ENCODE assay signal across 20 mouse cellular contexts in the genomic region with DNA sequence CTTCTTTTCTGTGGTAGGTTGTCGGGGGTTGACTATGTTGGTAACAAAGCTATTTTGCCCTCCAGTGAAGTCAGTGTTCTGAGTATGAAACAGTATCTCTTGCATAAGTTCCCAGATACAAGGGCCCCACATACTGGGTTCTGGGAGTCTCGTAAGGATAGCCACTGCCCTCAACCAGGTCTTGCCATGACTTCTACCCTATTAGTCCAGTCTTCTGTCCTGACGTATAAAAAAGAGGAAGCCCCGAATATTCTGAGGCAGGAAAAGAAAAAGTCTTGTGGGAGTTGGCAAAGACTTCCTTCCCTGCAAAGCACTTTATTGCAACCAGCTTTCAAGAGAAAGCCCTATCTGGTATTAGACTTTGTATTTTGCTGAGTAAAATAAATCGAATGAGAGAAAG. TPM values are rescaled to one million over a fixed set of nuclear protein-coding genes. Genes with fewer than 3 reads are reported as not detected.
DNase-seq lines count a peak whose midpoint lies in the region; ATAC-seq and TF ChIP-seq lines count a peak whose summit lies in the region.
"Had no signal": no experiment of that assay in that cellular context is flagged by ENCODE, and none has a peak within 500 bp of the region (broad histone marks: within the 10 kb centered on the region; RNA-seq: fewer than 3 reads in every experiment).

No protein-coding gene starts in this region.

- no peaks in the 10 kb centered on the region for H3K9me3 ChIP-seq in kidney, embryonic 15.5 days (replicated peaks)
- H3K9me3 ChIP-seq in CH12.LX (replicated peaks; ENCODE audit: low read length): no peaks in the 10 kb centered on the region
- no peaks in the 10 kb centered on the region for H3K9me3 ChIP-seq in embryonic facial prominence, embryonic 14.5 days (ENCODE audit: control insufficient read depth, low read length)
- H3K9me3 ChIP-seq: forebrain, embryonic 15.5 days; midbrain, embryonic 12.5 days had no signal

- 61% methylated on average over 5 of the region's 5 CpGs for WGBS in kidney, embryonic 15.5 days
- 53% methylated on average over 5 of the region's 5 CpGs for WGBS in embryonic facial prominence, embryonic 14.5 days
- 8% methylated on average over 5 of the region's 5 CpGs for WGBS in macrophage (ENCODE audit: missing documents)

- no peak for DNase-seq in kidney, adult 11 months
- no peak for DNase-seq in CH12.LX (ENCODE audit: extremely low read depth)
- DNase-seq in embryonic facial prominence, embryonic 14.5 days (ENCODE audit: low spot score): no peak
- DNase-seq in testis, postnatal 14 days (ENCODE audit: low spot score): no peak
- no peak for DNase-seq in spleen, postnatal 14 days (ENCODE audit: low spot score in 2 of 2)
- DNase-seq: adrenal gland, postnatal 36 days; cerebellum, adult 9-10 months; heart, adult 2 months; kidney, postnatal 4 days; liver; liver, postnatal 0 days; lung, postnatal 36 days; thymus, adult 18-20 months had no signal

- H3K4me1 ChIP-seq in kidney, embryonic 15.5 days: peaks cover 16% of the 10 kb centered on the region
- H3K4me1 ChIP-seq in CH12.LX (ENCODE audit: control insufficient read depth in 1 of 2, insufficient read depth in 2 of 2): no peaks in the 10 kb centered on the region
- H3K4me1 ChIP-seq in embryonic facial prominence, embryonic 14.5 days (ENCODE audit: control insufficient read depth, insufficient read depth, low read length): peaks cover 12% of the 10 kb centered on the region

- no peak for TF ChIP-seq POLR2A in CH12.LX (IDR thresholded peaks at IDR 0.05; ENCODE audit: low read depth, low read length)

- H3K4me3 ChIP-seq in kidney, embryonic 15.5 days (replicated peaks): no peak overlapping the region
- H3K4me3 ChIP-seq in CH12.LX (replicated peaks in 1 of 3; ENCODE audit: low read depth in 2 of 3, low read length in 2 of 3, poor library complexity in 1 of 3) (no peak overlapping the region), macrophage (ENCODE audit: inconsistent target) (no peak overlapping the region)
- no peak overlapping the region for H3K4me3 ChIP-seq in embryonic facial prominence, embryonic 14.5 days (ENCODE audit: low read depth, low read length)
- H3K4me3 ChIP-seq: erythroblast, embryonic 14.5 days; forebrain, embryonic 15.5 days; heart, adult 2 months; midbrain, embryonic 12.5 days had no signal

- H3K9ac ChIP-seq in kidney, embryonic 15.5 days: no peak overlapping the region
- H3K9ac ChIP-seq in CH12.LX (ENCODE audit: insufficient read depth, low read depth): no peak overlapping the region
- no peak overlapping the region for H3K9ac ChIP-seq in embryonic facial prominence, embryonic 14.5 days (ENCODE audit: low read depth, low read length)
- H3K9ac ChIP-seq: forebrain, embryonic 15.5 days; hindbrain, embryonic 14.5 days; liver, postnatal 0 days; midbrain, embryonic 12.5 days had no signal

- ATAC-seq in kidney, embryonic 15.5 days (replicated peaks; ENCODE audit: low FRiP score): no peak
- ATAC-seq in embryonic facial prominence, embryonic 14.5 days (ENCODE audit: low read depth): peak; percentile 6; the same call in 1 of the 2 replicates
- ATAC-seq: intestine, postnatal 0 days; liver, postnatal 0 days had no signal

- H3K27me3 ChIP-seq in kidney, embryonic 15.5 days: no peaks in the 10 kb centered on the region
- no peaks in the 10 kb centered on the region for H3K27me3 ChIP-seq in CH12.LX (replicated peaks)
- no peaks in the 10 kb centered on the region for H3K27me3 ChIP-seq in embryonic facial prominence, embryonic 14.5 days (replicated peaks; ENCODE audit: control insufficient read depth, insufficient read depth, low read length)
- H3K27me3 ChIP-seq: forebrain, embryonic 15.5 days; midbrain, embryonic 12.5 days had no signal

- dilution Hi-C loops in CH12.LX (cut with MboI; ENCODE audit: extremely low pct_ligation_motif_present, extremely low pct_unique_long_range_greater_than_20kb, low sequenced_read_pairs): no loop called here

- H3K79me2 ChIP-seq in CH12.LX (replicated peaks; ENCODE audit: control insufficient read depth, extremely low read depth, insufficient read depth, poor library complexity, severe bottlenecking) (no peaks in the 10 kb centered on the region), macrophage (ENCODE audit: inconsistent target) (no peaks in the 10 kb centered on the region)

- no peak for TF ChIP-seq EP300 in CH12.LX (IDR thresholded peaks at IDR 0.05; ENCODE audit: low read length)

- no peaks in the 10 kb centered on the region for H3K36me3 ChIP-seq in kidney, embryonic 15.5 days
- no peaks in the 10 kb centered on the region for H3K36me3 ChIP-seq in CH12.LX (replicated peaks in 1 of 2; ENCODE audit: control insufficient read depth in 1 of 2, insufficient read depth in 1 of 2, low read length in 1 of 2)
- 0 out of 2 replicates have a peak, but pooled peaks cover 10% of the 10 kb centered on the region for H3K36me3 ChIP-seq in embryonic facial prominence, embryonic 14.5 days (ENCODE audit: control insufficient read depth, insufficient read depth, low read length)
- peaks cover 43% of the 10 kb centered on the region for H3K36me3 ChIP-seq in macrophage (ENCODE audit: inconsistent target)
- H3K36me3 ChIP-seq: forebrain, embryonic 15.5 days; midbrain, embryonic 12.5 days had no signal

- in situ Hi-C loops in CH12.LX (cut with MboI; ENCODE audit: low pct_ligation_motif_present, low pct_unique_long_range_greater_than_20kb, low sequenced_read_pairs): no loop called here

- no peak for TF ChIP-seq RAD21 in CH12.LX (IDR thresholded peaks at IDR 0.05; ENCODE audit: low read depth, low read length)

- H3K27ac ChIP-seq in kidney, embryonic 15.5 days: peak overlapping the region; percentile 27; the same call in 1 of the 2 replicates
- H3K27ac ChIP-seq in CH12.LX (ENCODE audit: insufficient read depth, low read depth) (no peak overlapping the region), macrophage (peak overlapping the region; percentile 51)
- peak overlapping the region; percentile 75 for H3K27ac ChIP-seq in embryonic facial prominence, embryonic 14.5 days (replicated peaks; ENCODE audit: low read depth, low read length)
- H3K27ac ChIP-seq: forebrain, embryonic 15.5 days; heart, adult 2 months; hindbrain, embryonic 14.5 days; midbrain, embryonic 12.5 days had no signal

- TF ChIP-seq CTCF in CH12.LX (conservative IDR thresholded peaks at IDR 0.05 in 1 of 2, IDR thresholded peaks at IDR 0.05 in 1 of 2; ENCODE audit: low read depth in 2 of 2, low read length in 2 of 2): no peak

- no peak overlapping the region for H3K4me2 ChIP-seq in kidney, embryonic 15.5 days
- H3K4me2 ChIP-seq in CH12.LX (ENCODE audit: insufficient read depth, low read depth, poor library complexity, severe bottlenecking): peak overlapping the region; percentile 84; the same call in 1 of the 2 replicates
- H3K4me2 ChIP-seq in embryonic facial prominence, embryonic 14.5 days (ENCODE audit: low read depth, low read length): peak overlapping the region; percentile 7; the same call in 1 of the 2 replicates
- H3K4me2 ChIP-seq: forebrain, embryonic 15.5 days; hindbrain, embryonic 14.5 days; midbrain, embryonic 12.5 days had no signal

TF ChIP-seq in CH12.LX, 34 proteins besides CTCF, POLR2A, EP300 and RAD21:
- no peak for TF ChIP-seq ZMIZ1 (IDR thresholded peaks at IDR 0.05; ENCODE audit: low read depth, low read length)
- TF ChIP-seq ZNF384 (IDR thresholded peaks at IDR 0.05; ENCODE audit: low read depth, low read length): no peak
- TF ChIP-seq TCF12 (IDR thresholded peaks at IDR 0.05; ENCODE audit: low read depth, low read length): no peak
- no peak for TF ChIP-seq E2F4 (IDR thresholded peaks at IDR 0.05; ENCODE audit: insufficient replicate concordance, low read depth, low read length)

RNA-seq across cellular contexts. Expression of a gene that starts 26.4 kb away (rescaled TPM):
- 6.4 and 7.5 TPM in 2 replicates for polyA plus RNA-seq in kidney, embryonic 15.5 days (2015; fragmentation: Nextera tagmentation; extraction: Ambion mirVana)
- total RNA-seq in CH12.LX (2012; rRNA removed) (1.7 and 2.5 TPM in 2 replicates), CH12.LX (2014; rRNA removed) (0.19 and 0.24 TPM in 2 replicates)
- polyA plus RNA-seq in CH12.LX (2012; ENCODE audit: insufficient read length, low read depth) (0.29 and 0.63 TPM in 2 replicates), macrophage (2018) (14.8 to 24.1 TPM (median 19.4 TPM) in 3 replicates)
- 1.6 and 1.9 TPM in 2 replicates for polyA plus RNA-seq in embryonic facial prominence, embryonic 14.5 days (2014; fragmentation: Nextera tagmentation; extraction: Ambion mirVana)
- 10 to 100 TPM in 20 of 26 experiments, 1 to 10 TPM in 6; 6.0 to 39.1 (median 18.0) TPM for total RNA-seq in macrophage (2018; cell fraction: chromatin; rRNA removed)
- total RNA-seq in macrophage (2018; cell fraction: cytosol; rRNA removed): 10 to 100 TPM; 16.6 to 30.5 (median 22.5) TPM
- total RNA-seq in macrophage (2018; cell fraction: nucleus; rRNA removed): 10 to 100 TPM in 18 of 26 experiments, 1 to 10 TPM in 8; 6.1 to 23.4 (median 12.8) TPM
- polyA plus RNA-seq: erythroblast, embryonic 14.5 days had no signal
